Mouse (Mus musculus): ENCODE measurements at regions not wholly inside any gene's neighbourhood (a gene's known extent, or its start where the extent isn't known, plus 50 kb on each side); places are given as distances from the start of the nearest gene placed in this dataset.

- DNase-seq (ENCODE audit: low read depth) = no peak
Measured at GRCm38 (mm10) chr15:61770721-61771542, 848.1 kb upstream of the A1bg start.

GRCm38 (mm10) chr15:61766544-61767094 is 843.8 kb upstream of the A1bg start:
- no peak for DNase-seq (ENCODE audit: low read depth)

GRCm38 (mm10) chr15:61753802-61754201 is 831.0 kb upstream of the A1bg start:
- DNase-seq (ENCODE audit: low read depth) = no peak

- DNase-seq (ENCODE audit: low read depth) = no peak
Measured at GRCm38 (mm10) chr15:61723696-61724095, 800.9 kb upstream of the A1bg start.

GRCm38 (mm10) chr15:61718486-61718885 is 795.7 kb upstream of the A1bg start:
- no peak for DNase-seq (ENCODE audit: low read depth)

GRCm38 (mm10) chr15:61717216-61717615 is 794.4 kb upstream of the A1bg start:
- no peak for DNase-seq (ENCODE audit: low read depth)

GRCm38 (mm10) chr15:61713953-61714352 is 791.1 kb upstream of the A1bg start:
- no peak for DNase-seq (ENCODE audit: low read depth)

GRCm38 (mm10) chr15:61708928-61709327 is 786.1 kb upstream of the A1bg start:
- no peak for DNase-seq (ENCODE audit: low read depth)

- DNase-seq (ENCODE audit: low read depth) = no peak
Measured at GRCm38 (mm10) chr15:61707952-61708351, 785.1 kb upstream of the A1bg start.

- no peak for DNase-seq (ENCODE audit: low read depth)
Measured at GRCm38 (mm10) chr15:61692679-61693078, 769.9 kb upstream of the A1bg start.

GRCm38 (mm10) chr15:61690425-61690824 is 767.6 kb upstream of the A1bg start:
- no peak for DNase-seq (ENCODE audit: low read depth)

- no peak for DNase-seq (ENCODE audit: low read depth)
Measured at GRCm38 (mm10) chr15:61689776-61690397, 767.1 kb upstream of the A1bg start.

GRCm38 (mm10) chr15:61682968-61683367 is 760.2 kb upstream of the A1bg start:
- DNase-seq (ENCODE audit: low read depth) = no peak

GRCm38 (mm10) chr15:61670556-61670955 is 747.7 kb upstream of the A1bg start:
- DNase-seq (ENCODE audit: low read depth) = peak; percentile 63

GRCm38 (mm10) chr15:61660581-61660980 is 737.8 kb upstream of the A1bg start:
- no peak for DNase-seq (ENCODE audit: low read depth)

GRCm38 (mm10) chr15:61656951-61657350 is 734.1 kb upstream of the A1bg start:
- DNase-seq (ENCODE audit: low read depth) = no peak

GRCm38 (mm10) chr15:61654846-61655245 is 732.0 kb upstream of the A1bg start:
- no peak for DNase-seq (ENCODE audit: low read depth)

- DNase-seq (ENCODE audit: low read depth) = no peak
Measured at GRCm38 (mm10) chr15:61653853-61654252, 731.0 kb upstream of the A1bg start.

- peak; percentile 72 for DNase-seq (ENCODE audit: low read depth)
Measured at GRCm38 (mm10) chr15:61618638-61619500, 696.1 kb upstream of the A1bg start.

- no peak for DNase-seq (ENCODE audit: low read depth)
Measured at GRCm38 (mm10) chr15:61610662-61611061, 687.9 kb upstream of the A1bg start.

GRCm38 (mm10) chr15:61609656-61610055 is 686.8 kb upstream of the A1bg start:
- DNase-seq (ENCODE audit: low read depth) = no peak

- DNase-seq (ENCODE audit: low read depth) = no peak
Measured at GRCm38 (mm10) chr15:61608301-61608731, 685.5 kb upstream of the A1bg start.

Measured in naive thymus-derived CD4-positive, alpha-beta T cell, adult 2 months (primary cell).